Mouse (Mus musculus) liver, adult 2 months (tissue): ENCODE results near the gene Bap1. TPM values are rescaled to one million over a fixed set of nuclear protein-coding genes. Genes with fewer than 3 reads are reported as not detected.

Experiments used
- DNase-seq: peaks from one replicate; pipeline ENCODE4 v3.0.0-alpha.2; 2011; ENCODE audit warnings: low read depth, low spot score; ENCODE audit errors: extremely low read depth
- H3K27ac ChIP-seq: fragments of 200-500 bp; replicated peaks from 2 replicates; pipeline ENCODE4 v1.5.1; 2012; ENCODE audit warnings: low read depth, mild to moderate bottlenecking, control low read depth, inconsistent platforms, low read length; ENCODE audit not compliant: insufficient read depth
- H3K27me3 ChIP-seq: fragments of 200-500 bp; 2 replicates; pipeline ENCODE4 v1.6.1; 2012; ENCODE audit warnings: mild to moderate bottlenecking, moderate library complexity, low read length, inconsistent platforms; ENCODE audit not compliant: control insufficient read depth, insufficient read depth
- H3K36me3 ChIP-seq: fragments of 200-500 bp; 2 replicates; pipeline ENCODE4 v1.6.1; 2012; ENCODE audit warnings: low read length, inconsistent platforms; ENCODE audit not compliant: control insufficient read depth, insufficient read depth
- H3K4me1 ChIP-seq: fragments of 200-500 bp; 2 replicates; pipeline ENCODE4 v1.6.1; 2011; ENCODE audit warnings: low read length; ENCODE audit not compliant: control insufficient read depth, insufficient read depth
- H3K4me3 ChIP-seq: fragments of 200-500 bp; 2 replicates; pipeline ENCODE4 v1.5.1; 2011; ENCODE audit warnings: low read depth, mild to moderate bottlenecking, control low read depth, low read length, moderate library complexity; ENCODE audit not compliant: insufficient read depth
- H3K79me2 ChIP-seq: fragments of 200-500 bp; 2 replicates; pipeline ENCODE4 v1.6.1; 2012; ENCODE audit warnings: inconsistent platforms, mild to moderate bottlenecking, low read length, moderate library complexity; ENCODE audit not compliant: control insufficient read depth, insufficient read depth
- H3K9ac ChIP-seq: fragments of 200-500 bp; 2 replicates; pipeline ENCODE4 v1.6.1; 2012; ENCODE audit warnings: low read depth, mild to moderate bottlenecking, control low read depth, inconsistent platforms, low read length
- CTCF ChIP-seq: fragments of 200-500 bp; IDR thresholded peaks from 2 replicates; pipeline ENCODE4 v1.5.1; 2011; ENCODE audit warnings: low read depth, low read length, control low read depth
- POLR2A ChIP-seq: fragments of 200-500 bp; IDR thresholded peaks from 2 replicates; pipeline ENCODE4 v1.6.1; 2011; ENCODE audit warnings: low read length, control low read depth; ENCODE audit not compliant: insufficient read depth; ENCODE audit errors: extremely low read depth
- WGBS: fragments of 180-500 bp; shearing (Covaris S2); methylation state at CpG from one replicate; pipeline ENCODE4 v1.1.7; 2018; 5-methylcytosine and 5-hydroxymethylcytosine counted together
- polyA plus RNA-seq: library from polyadenylated mRNA; depleted of rRNA; stranded (reverse); fragments of >200 nt; gene quantifications from 2 replicates; pipeline ENCODE4 v1.2.3, GENCODE M21; 2012
- total RNA-seq: library from RNA; depleted of rRNA; stranded (reverse); fragments of >200 nt; gene quantifications from 2 replicates; pipeline ENCODE4 v1.2.3, GENCODE M21; 2014

The Bap1 gene
- total and polyA plus RNA-seq, 2 experiments = 16.1 to 26.7 TPM

DNA sequence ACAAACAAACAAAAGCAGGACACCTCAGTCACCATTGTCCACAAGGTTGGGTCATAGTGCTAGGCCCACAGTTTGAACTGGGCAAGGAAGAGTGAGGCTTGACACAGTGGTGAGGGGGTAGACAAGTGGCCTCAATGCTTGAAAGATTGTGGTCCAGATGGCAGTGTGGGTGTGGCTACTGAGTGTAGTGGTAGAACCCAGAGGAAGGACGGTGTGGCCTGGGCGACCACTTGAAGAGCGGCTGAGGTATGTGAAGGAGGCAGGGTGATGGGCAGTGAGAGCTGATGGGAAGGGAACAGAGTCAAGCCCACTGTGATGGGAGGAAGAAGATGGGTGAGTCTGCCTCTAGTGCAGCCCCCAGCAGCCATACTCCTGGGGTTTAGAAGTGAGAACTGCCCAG is 36.6 kb upstream of the Bap1 start:
- DNase-seq = no peak
- TF ChIP-seq POLR2A = no peak
- no peak for TF ChIP-seq CTCF
- Histone ChIP-seq H3K27me3 (no peaks in the 10 kb centered on the region), H3K4me3 (no peak overlapping the region), H3K4me1 (no peaks in the 10 kb centered on the region), H3K27ac (no peak overlapping the region), H3K79me2 (no peaks in the 10 kb centered on the region), H3K9ac (no peak overlapping the region), H3K36me3 (no peaks in the 10 kb centered on the region)
- WGBS = 90% methylated on average over 3 of the region's 3 CpGs

DNA sequence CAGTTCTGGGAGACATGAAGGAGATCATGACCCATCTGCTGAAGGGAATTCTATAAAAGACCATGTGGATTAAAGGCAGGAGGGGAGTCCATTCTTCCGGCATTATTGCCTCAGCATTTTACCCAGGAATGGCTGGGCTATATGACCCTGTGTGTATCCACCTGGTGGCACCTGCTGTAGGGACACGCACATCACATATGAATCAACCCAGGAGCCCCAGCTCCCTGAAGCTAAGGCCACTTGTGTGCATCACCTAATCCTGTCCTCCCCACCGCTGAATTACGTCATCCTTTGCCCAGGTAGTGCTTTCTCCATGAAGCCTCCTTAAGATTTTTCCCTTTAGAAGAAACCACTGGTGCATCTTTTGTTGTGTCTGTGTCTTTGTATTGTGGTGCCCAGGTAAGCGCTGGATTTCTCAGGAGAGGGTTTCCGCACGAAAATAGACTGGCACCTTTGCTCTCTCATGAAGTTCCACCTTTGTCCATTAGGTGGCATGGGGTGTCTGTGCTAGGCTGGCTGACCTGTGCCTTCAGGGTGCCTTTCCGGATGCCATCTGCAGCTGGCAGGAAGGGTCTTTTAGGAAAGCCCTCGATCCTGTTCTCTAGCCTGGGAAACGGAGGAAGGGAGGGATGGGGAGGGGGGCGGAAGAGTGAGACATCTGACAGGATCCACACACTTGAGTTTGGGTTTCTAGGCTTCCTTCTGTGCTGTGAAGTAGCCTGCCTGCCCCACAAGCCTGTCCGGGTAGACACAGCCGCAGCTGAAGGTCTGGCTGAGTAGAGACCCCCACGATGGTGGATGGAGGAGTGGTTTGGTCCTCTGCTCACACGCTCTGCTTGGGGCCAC is 35.9 kb upstream of the Bap1 start:
- Histone ChIP-seq H3K27ac (no peak overlapping the region), H3K4me3 (no peak overlapping the region), H3K79me2 (no peaks in the 10 kb centered on the region), H3K36me3 (no peaks in the 10 kb centered on the region), H3K9ac (no peak overlapping the region), H3K4me1 (no peaks in the 10 kb centered on the region), H3K27me3 (no peaks in the 10 kb centered on the region)
- TF ChIP-seq CTCF = peak; percentile 91
- TF ChIP-seq POLR2A = no peak
- peak; percentile 40 for DNase-seq
- WGBS = 38% methylated on average over 15 of the region's 15 CpGs

DNA sequence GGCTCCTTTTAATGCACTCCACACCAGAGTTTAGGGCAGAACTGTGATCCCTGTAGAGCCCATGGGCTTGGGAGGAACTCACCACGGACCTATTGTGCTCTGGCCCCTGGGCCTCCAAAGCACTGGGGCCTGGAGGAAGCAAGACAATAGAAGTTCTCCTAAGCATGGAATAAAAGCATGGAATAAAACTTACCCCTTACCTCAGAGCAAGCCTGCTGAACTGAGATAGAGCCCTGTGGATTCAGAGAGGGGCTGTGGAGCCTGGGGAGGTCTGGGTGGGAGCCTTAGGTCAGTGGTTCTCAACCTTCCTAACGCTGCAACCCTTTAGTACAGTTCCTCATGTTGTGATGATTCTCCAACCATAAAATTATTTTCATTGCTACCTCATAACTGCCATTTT is 34.4 kb upstream of the Bap1 start, which contains the start of gene Nisch:
TSS of gene Nisch (minus strand) at position 101 of the 400 bp plus-strand sequence.
- DNase-seq = no peak
- WGBS = 84% methylated on average over 2 of the region's 2 CpGs
- Histone ChIP-seq H3K4me1 (no peaks in the 10 kb centered on the region), H3K27ac (no peak within 1 kb of the TSS), H3K9ac (no peak within 1 kb of the TSS), H3K4me3 (no peak within 1 kb of the TSS), H3K36me3 (no peaks in the 10 kb centered on the region), H3K79me2 (no peaks in the 10 kb centered on the region), H3K27me3 (no peaks in the 10 kb centered on the region)
- TF ChIP-seq POLR2A = no peak
- no peak for TF ChIP-seq CTCF

DNA sequence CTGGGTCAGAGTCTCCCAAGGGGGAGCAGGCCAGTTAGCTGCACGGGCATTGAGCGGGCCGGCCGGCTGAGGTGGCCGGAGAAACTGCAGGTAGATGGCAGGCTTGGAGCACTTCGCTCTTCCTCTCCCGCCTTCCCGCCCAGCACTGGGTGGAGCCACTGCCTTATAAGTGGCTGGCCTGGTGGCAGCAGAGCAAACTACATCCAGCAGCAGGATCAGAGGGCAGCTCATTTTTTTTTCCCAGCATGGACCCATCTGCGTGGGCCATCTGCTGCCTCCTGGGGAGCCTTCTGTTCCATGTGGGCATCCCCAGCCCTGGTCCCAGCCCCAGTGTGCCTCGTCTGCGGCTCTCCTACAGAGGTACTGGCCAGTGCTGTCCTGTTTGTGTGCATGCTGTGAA is 33.6 kb upstream of the Bap1 start, which contains the start of gene Sema3g:
TSS of gene Sema3g (plus strand) at position 195 of the 400 bp plus-strand sequence.
- DNase-seq = peak; percentile 31
- no peak within 1 kb of the TSS for H3K4me3 ChIP-seq
- TF ChIP-seq POLR2A = no peak
- peak; percentile 58 for TF ChIP-seq CTCF
- no peak within 1 kb of the TSS for H3K9ac ChIP-seq
- H3K27me3 ChIP-seq = no peaks in the 10 kb centered on the region
- H3K4me1 ChIP-seq = no peaks in the 10 kb centered on the region
- WGBS = 13% methylated on average over 11 of the region's 11 CpGs
- no peak within 1 kb of the TSS for H3K27ac ChIP-seq
- no peaks in the 10 kb centered on the region for H3K36me3 ChIP-seq
- no peaks in the 10 kb centered on the region for H3K79me2 ChIP-seq

DNA sequence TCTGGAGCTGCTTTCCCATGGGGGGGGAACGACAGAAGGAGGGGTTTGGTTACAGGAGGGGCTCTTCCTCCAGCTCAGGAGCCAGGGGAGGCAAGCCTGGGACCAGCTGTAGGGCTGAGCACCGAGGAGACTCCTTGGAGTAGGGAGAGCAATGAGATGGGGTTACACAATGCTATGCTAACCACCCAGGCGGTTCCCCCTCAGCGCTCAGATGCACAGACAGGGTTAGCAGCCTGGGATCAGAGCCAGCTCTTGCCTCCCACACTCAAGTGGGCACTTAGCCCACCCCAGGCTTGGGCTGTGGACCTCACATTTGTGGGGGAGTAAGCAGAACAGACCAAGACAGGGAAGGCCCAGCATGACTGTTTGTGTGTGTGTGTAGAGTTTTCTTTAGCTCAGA is 24.3 kb upstream of the Bap1 start:
- Histone ChIP-seq H3K4me3 (no peak overlapping the region), H3K9ac (no peak overlapping the region), H3K36me3 (no peaks in the 10 kb centered on the region), H3K79me2 (no peaks in the 10 kb centered on the region), H3K27ac (no peak overlapping the region), H3K27me3 (no peaks in the 10 kb centered on the region), H3K4me1 (no peaks in the 10 kb centered on the region)
- no peak for TF ChIP-seq CTCF
- TF ChIP-seq POLR2A = no peak
- WGBS = 78% methylated on average over 4 of the region's 4 CpGs
- no peak for DNase-seq

DNA sequence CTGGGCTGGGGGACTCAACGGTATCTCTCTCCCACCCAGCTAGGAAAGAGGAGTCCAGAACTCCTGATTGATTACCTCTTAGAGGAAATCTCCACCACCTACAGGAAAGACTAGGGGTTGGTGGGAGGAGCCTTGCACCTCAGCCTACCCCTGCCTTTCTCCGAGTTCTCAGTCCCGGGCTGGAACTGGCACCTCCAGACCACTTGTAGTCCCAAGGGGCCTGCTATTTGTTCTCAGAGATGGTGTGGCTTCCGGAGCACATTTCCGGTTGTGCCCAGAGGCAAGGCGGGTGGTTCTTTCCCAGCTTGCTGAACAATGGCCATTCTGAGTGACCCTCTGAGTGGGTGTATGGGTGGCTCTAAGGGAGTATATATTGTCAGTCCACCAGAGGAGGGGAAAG is 23.0 kb upstream of the Bap1 start:
- Histone ChIP-seq H3K27me3 (no peaks in the 10 kb centered on the region), H3K4me1 (no peaks in the 10 kb centered on the region), H3K27ac (no peak overlapping the region), H3K9ac (no peak overlapping the region), H3K4me3 (no peak overlapping the region), H3K79me2 (no peaks in the 10 kb centered on the region), H3K36me3 (no peaks in the 10 kb centered on the region)
- DNase-seq = no peak
- no peak for TF ChIP-seq POLR2A
- TF ChIP-seq CTCF = no peak
- WGBS = 81% methylated on average over 6 of the region's 6 CpGs
